Mouse (Mus musculus) spleen, postnatal 10 days (tissue): ENCODE measurements at regions not wholly inside any gene's neighbourhood (a gene's known extent, or its start where the extent isn't known, plus 50 kb on each side); places are given as distances from the start of the nearest gene placed in this dataset.

Experiments
- DNase-seq, 2 experiments: peaks; one replicate each; pipeline ENCODE4 v3.0.0; 2021 to 2022; ENCODE audit warnings: low spot score in 2 of 2

GRCm38 (mm10) chr14:76674949-76675348, 118.3 kb upstream of the Serp2 start:
- DNase-seq, result no peak

- no peak for DNase-seq
Measured at GRCm38 (mm10) chr14:76673671-76674331, 117.1 kb upstream of the Serp2 start.

- no peak for DNase-seq
Measured at GRCm38 (mm10) chr14:76672899-76673298, 116.2 kb upstream of the Serp2 start.

- DNase-seq, result no peak
Measured at GRCm38 (mm10) chr14:76672442-76672841, 115.8 kb upstream of the Serp2 start.

- no peak for DNase-seq
Measured at GRCm38 (mm10) chr14:76671023-76671422, 114.3 kb upstream of the Serp2 start.

- DNase-seq, result no peak
Measured at GRCm38 (mm10) chr14:76665754-76666371, 109.2 kb upstream of the Serp2 start.

GRCm38 (mm10) chr14:76664586-76665508, 108.2 kb upstream of the Serp2 start:
- DNase-seq, result no peak

GRCm38 (mm10) chr14:76663816-76664215, 107.1 kb upstream of the Serp2 start:
- DNase-seq, result no peak

GRCm38 (mm10) chr14:76662871-76663270, 106.2 kb upstream of the Serp2 start:
- DNase-seq, result no peak

- DNase-seq, result no peak
Measured at GRCm38 (mm10) chr14:76660906-76661305, 104.2 kb upstream of the Serp2 start.

- DNase-seq, result peak in 1 of 2 experiments; percentile 30
Measured at GRCm38 (mm10) chr14:76658952-76659502, 102.3 kb upstream of the Serp2 start.

GRCm38 (mm10) chr14:76657784-76658610, 101.3 kb upstream of the Serp2 start:
- DNase-seq, result peak in 1 of 2 experiments; percentile 72

- DNase-seq, result no peak
Measured at GRCm38 (mm10) chr14:76657375-76657774, 100.7 kb upstream of the Serp2 start.

- DNase-seq, result no peak
Measured at GRCm38 (mm10) chr14:76652356-76653126, 95.9 kb upstream of the Serp2 start.

GRCm38 (mm10) chr14:76651096-76651495, 94.4 kb upstream of the Serp2 start:
- no peak for DNase-seq

GRCm38 (mm10) chr14:76649927-76650326, 93.2 kb upstream of the Serp2 start:
- DNase-seq, result no peak

- no peak for DNase-seq
Measured at GRCm38 (mm10) chr14:76644716-76645115, 88.0 kb upstream of the Serp2 start.

- DNase-seq, result no peak
Measured at GRCm38 (mm10) chr14:76641752-76642529, 85.3 kb upstream of the Serp2 start.

- DNase-seq, result no peak
Measured at GRCm38 (mm10) chr14:76633170-76633569, 76.5 kb upstream of the Serp2 start.

GRCm38 (mm10) chr14:76632763-76633162, 76.1 kb upstream of the Serp2 start:
- no peak for DNase-seq
